Mouse (Mus musculus) MN1 (cell line): ENCODE measurements around the gene Slc2a8.

Experiments
- DNase-seq: peaks from one replicate; pipeline ENCODE4 v3.0.0-alpha.2; 2016; ENCODE audit warnings: low spot score

Gene Slc2a8

DNA sequence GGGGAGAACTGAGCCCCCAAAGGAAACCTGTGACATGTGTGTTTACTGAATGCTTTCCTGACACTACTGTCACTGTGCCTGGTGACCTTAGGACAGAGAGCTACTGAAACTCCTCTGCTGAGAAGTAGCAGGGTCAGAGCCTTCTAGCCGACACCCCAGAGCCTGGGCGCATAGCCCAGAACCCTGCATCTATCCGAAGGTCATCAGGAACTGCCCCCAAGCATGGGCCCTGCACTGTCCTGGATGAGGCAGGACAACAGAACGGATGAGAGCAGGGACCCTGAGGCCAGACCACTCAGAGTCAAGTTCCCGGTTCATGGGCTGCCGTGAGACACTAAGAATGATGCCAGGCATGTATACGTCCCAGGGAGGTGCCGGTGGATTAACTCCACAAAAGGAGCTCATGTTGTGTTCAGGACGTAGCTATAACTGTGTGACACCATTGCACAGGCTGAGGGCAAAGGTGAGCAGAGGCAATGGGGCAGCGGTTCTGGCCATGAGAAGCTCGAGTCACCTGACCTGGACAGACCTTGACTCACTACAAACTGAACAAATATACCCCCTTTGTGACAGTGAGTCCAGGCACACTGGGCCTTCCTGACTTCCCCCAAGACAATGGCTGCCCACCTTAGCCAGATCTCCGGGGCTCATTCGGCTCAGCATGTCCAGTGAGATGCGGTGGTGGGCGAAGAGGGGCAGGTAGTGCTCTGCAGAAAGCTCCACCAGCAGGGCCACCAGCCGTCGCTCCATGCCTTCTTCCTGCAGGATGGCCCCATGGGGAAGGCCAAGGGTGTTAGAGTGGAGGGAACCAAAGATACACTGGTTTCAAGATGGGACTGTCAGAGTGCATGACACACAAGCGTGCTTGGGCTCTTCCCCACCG is 52.7 kb downstream of the Slc2a8 start:
- DNase-seq, result no peak

DNA sequence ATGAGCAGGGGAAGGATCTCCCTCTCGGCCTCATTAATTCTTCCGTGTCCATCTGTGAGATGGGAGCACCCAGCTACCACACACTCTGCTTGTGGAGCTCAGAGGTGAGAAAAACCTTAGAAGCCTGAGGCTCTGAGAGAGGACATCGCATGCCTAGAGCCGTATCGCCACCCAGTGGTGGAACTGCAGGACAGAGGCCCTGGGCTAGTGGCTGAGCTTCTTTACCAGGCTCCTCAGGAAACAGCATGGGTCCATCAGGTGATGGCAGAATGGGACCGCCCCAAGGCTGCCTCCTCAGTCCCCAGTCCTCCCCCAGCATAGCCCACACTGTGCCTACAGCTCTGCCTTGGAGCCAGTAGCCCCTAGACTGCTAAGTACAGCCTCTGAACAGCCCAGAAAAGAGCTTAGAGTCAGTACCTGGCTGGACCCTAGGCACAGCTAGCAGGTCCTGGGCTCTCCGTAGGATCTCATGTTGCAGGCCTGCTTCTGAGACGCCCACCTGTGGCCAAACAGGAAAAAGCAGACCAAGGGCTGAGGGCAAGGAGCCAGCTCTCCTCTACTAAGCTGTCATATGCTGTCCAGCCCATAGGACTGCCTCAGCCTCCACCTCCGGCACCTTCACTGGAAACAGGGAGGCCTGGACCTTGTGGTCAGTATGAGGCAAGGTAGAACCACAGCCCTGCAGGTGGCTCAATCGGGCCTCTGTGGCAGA is 53.5 kb downstream of the Slc2a8 start:
- peak; percentile 80 for DNase-seq

DNA sequence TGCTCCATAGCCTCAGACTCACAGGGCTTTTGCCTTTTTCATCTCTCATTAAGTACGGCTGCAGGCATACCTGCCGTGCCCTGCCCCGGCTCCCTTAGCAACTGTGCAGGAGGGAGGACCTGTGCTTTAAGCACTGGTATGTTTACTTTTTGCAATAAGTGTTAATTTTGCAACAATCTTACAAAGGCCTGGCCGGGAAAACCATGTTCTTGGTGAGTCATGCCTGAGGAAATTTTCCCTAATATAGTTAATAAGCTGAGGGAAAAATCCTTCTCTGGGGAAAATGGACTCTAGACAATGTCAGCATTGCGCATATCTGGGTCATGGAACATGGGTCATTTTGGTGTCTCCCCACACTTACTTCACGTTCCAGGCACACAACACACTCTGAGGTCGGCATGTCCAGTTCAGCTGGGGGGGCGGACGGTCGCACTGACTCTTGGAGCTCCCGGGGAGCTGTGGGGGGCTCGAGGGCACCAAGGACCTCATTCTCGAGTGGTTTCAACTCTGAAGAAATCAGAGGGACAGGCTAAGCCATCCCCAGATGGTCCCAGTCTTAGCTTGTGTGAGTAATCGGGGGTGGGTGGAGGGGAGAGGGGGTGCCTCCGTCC is 54.2 kb downstream of the Slc2a8 start:
- DNase-seq, result no peak

DNA sequence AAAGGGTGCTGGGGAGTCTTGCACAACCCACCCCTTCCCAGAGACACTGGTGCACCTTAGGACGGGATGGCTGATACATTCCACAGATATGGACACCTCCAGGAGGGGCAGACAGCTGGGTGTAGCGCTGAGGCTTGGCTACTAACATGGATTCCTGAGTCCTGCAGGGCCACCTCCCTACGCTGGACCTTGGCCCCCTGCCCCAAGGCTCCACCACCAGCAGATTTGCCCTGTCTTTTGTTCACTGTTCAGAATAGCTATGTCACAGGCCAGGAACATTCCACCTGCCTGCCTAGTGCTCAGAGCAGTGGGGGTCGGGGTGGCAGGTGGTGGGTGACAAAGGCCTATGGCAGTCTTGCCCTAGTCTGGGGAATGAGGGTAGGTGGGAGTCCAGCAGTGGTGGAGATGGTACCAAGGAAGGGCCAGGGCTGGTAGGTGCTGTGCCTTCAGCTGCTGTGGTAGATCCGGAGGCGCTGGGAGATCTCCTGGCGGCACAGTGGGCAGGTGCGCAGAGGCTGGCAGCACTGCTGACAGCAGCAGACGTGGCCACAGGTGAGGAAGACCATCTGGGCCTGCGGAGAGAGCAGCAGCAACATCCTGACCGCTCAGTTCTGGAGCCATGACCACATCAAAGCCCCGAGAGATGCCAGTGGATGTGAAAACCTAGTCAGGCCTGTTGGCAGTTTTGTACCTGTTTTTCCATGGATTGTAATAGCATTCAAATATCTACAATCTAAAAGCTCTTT is 55.4 kb downstream of the Slc2a8 start:
- DNase-seq, result no peak

DNA sequence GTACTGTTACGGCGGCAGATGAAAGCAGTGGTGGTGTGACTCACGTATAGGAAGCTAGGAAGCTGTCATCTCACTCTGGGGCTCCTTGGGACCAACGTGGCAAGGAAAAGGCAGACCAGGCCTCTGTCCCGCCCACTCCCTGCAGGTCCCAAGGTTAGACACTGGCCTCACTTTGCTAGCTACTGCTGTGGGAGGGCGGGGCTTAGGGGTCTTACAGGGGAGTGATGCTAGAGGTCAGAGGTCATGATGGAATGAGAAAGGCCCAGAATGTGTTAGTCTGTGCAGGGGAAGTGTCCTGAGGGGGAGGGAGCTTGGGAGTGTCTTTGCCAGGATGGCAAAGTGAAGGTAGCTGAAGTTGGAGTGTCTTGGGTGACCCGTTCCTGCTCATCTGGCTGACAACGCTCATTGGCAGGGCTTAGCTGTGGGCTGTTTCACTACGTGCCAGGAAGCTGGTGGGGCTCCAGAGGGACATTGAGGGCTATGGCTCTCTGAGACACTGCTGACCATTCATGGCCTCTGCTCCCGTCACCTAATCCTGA is 57.5 kb downstream of the Slc2a8 start:
- DNase-seq, result no peak

DNA sequence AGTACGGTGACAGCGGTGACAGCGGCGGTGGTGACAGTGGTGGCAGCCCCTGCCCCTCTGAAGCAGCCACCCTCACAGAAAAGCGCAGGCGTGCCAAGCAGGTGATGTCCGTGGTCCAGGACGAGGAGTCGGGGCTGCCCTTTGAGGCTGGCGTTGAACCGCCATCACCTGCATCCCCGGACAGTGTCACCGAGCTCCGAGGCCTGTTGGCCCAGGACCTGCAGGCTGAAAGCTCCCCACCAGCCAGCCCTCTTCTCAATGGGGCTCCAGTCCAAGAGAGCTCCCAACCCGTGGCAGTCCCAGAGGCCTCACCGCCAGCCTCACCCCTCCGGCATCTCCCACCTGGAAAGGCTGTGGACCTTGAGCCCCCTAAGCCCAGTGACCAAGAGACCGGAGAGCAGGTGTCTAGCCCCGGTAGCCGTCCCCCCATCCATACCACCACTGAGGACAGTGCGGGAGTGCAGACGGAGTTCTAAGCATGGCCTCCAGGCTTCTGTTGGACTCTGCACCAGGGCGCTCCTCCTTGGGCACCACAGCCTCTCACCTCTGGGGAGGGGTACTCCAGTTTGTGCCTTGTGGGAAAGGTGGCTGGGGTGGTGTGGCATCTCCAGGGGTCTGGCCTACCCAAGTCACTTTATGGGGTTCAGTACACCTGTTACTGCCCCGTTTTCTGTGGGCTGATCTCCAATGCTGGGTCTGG is 58.2 kb downstream of the Slc2a8 start:
- DNase-seq, result no peak
